Comparison of ENCODE assay signal across 8 mouse cellular contexts in genomic region chr7:100287748-100288578, GRCm38 (mm10). TPM values are rescaled to one million over a fixed set of nuclear protein-coding genes. Genes with fewer than 3 reads are reported as not detected.
DNase-seq lines count a peak whose midpoint lies in the region; ATAC-seq and TF ChIP-seq lines count a peak whose summit lies in the region.

No protein-coding gene starts in this region.

- peak; percentile 86 for ATAC-seq in kidney, embryonic 14.5 days (ENCODE audit: low FRiP score, low TSS enrichment)
- ATAC-seq in lung, postnatal 0 days: peak; percentile 79
- peak; percentile 90 for ATAC-seq in stomach, embryonic 16.5 days (ENCODE audit: insufficient read depth, low FRiP score)

- H3K36me3 ChIP-seq in kidney, embryonic 14.5 days (ENCODE audit: control insufficient read depth, insufficient read depth, low read length): no peaks in the 10 kb centered on the region
- H3K36me3 ChIP-seq in lung, postnatal 0 days (ENCODE audit: insufficient read depth, low read length): no peaks in the 10 kb centered on the region
- H3K36me3 ChIP-seq in stomach, embryonic 16.5 days (ENCODE audit: control insufficient read depth, insufficient read depth, low read length): no peaks in the 10 kb centered on the region

- peaks cover 18% of the 10 kb centered on the region for H3K4me1 ChIP-seq in kidney, embryonic 14.5 days (ENCODE audit: control insufficient read depth, insufficient read depth, low read length)
- no peaks in the 10 kb centered on the region; the same call in 1 of the 2 replicates for H3K4me1 ChIP-seq in lung, postnatal 0 days (ENCODE audit: insufficient read depth, low read depth, low read length)
- H3K4me1 ChIP-seq in stomach, embryonic 16.5 days (ENCODE audit: control insufficient read depth, insufficient read depth, low read length): peaks cover 17% of the 10 kb centered on the region

- H3K9ac ChIP-seq in kidney, embryonic 14.5 days (ENCODE audit: low read depth, low read length): peak overlapping the region; percentile 25; the same call in 1 of the 2 replicates
- H3K9ac ChIP-seq in lung, postnatal 0 days (replicated peaks; ENCODE audit: low read depth): no peak overlapping the region
- peak overlapping the region; percentile 50 for H3K9ac ChIP-seq in stomach, embryonic 16.5 days (ENCODE audit: low read length)

- H3K27me3 ChIP-seq in kidney, embryonic 14.5 days (ENCODE audit: control insufficient read depth, insufficient read depth, low read length): peaks cover 9% of the 10 kb centered on the region
- no peaks in the 10 kb centered on the region for H3K27me3 ChIP-seq in lung, postnatal 0 days (replicated peaks; ENCODE audit: insufficient read depth, low read length)
- peaks cover 4% of the 10 kb centered on the region; the same call in 1 of the 2 replicates for H3K27me3 ChIP-seq in stomach, embryonic 16.5 days (ENCODE audit: control insufficient read depth, insufficient read depth, low read length)

- no peaks in the 10 kb centered on the region for H3K9me3 ChIP-seq in kidney, embryonic 14.5 days (ENCODE audit: control insufficient read depth, low read length)
- no peaks in the 10 kb centered on the region for H3K9me3 ChIP-seq in lung, postnatal 0 days (ENCODE audit: low read length)
- H3K9me3 ChIP-seq in stomach, embryonic 16.5 days (replicated peaks; ENCODE audit: control insufficient read depth, low read length): 0 out of 2 replicates have a peak, but pooled peaks cover 3% of the 10 kb centered on the region

- H3K4me2 ChIP-seq in kidney, embryonic 14.5 days (replicated peaks; ENCODE audit: low read depth, low read length): peak overlapping the region; percentile 28
- H3K4me2 ChIP-seq in lung, postnatal 0 days (replicated peaks; ENCODE audit: low read depth, low read length): peak overlapping the region; percentile 51
- peak overlapping the region; percentile 47 for H3K4me2 ChIP-seq in stomach, embryonic 16.5 days (ENCODE audit: low read depth, low read length)

- no peak for TF ChIP-seq EP300 in lung, postnatal 0 days (IDR thresholded peaks at IDR 0.05)

- no peak for TF ChIP-seq CTCF in lung, postnatal 0 days (IDR thresholded peaks at IDR 0.05)

- no peak overlapping the region for H3K4me3 ChIP-seq in kidney, embryonic 14.5 days (ENCODE audit: low read length)
- H3K4me3 ChIP-seq in lung, postnatal 0 days (ENCODE audit: low read depth, low read length): peak overlapping the region; percentile 10; the same call in 1 of the 2 replicates
- H3K4me3 ChIP-seq in stomach, embryonic 16.5 days (replicated peaks; ENCODE audit: low read length): peak overlapping the region; percentile 21

- peak; percentile 43 for DNase-seq in ES-CJ7 (ENCODE audit: low read depth, low spot score)
- DNase-seq in adrenal gland, adult 2 months: peak; percentile 75
- peak; percentile 38 for DNase-seq in gastrocnemius, postnatal 14 days
- DNase-seq in lung, postnatal 0 days (ENCODE audit: low spot score): peak; percentile 88
- no peak for DNase-seq in spleen, adult 12 weeks (ENCODE audit: low spot score)
- no peak for DNase-seq in left cerebral cortex, adult 8-10 months (ENCODE audit: low spot score in 2 of 2)

- peak overlapping the region; percentile 87 for H3K27ac ChIP-seq in kidney, embryonic 14.5 days (ENCODE audit: low read depth, low read length)
- H3K27ac ChIP-seq in lung, postnatal 0 days (ENCODE audit: low read length): peak overlapping the region; percentile 52
- H3K27ac ChIP-seq in stomach, embryonic 16.5 days (ENCODE audit: low read length): peak overlapping the region; percentile 89

- intact Hi-C loops in gastrocnemius, postnatal 14 days (cut with DNase I; ENCODE audit: low total_unique reads): no loop called here

- 9% methylated on average over 7 of the region's 7 CpGs for WGBS in kidney, embryonic 14.5 days
- WGBS in lung, postnatal 0 days: 12% methylated on average over 7 of the region's 7 CpGs
- 6% methylated on average over 7 of the region's 7 CpGs for WGBS in stomach, embryonic 16.5 days

RNA-seq across cellular contexts. Expression of gene P4ha3, which starts 2.6 kb away (rescaled TPM):
- total RNA-seq in adrenal gland, adult 2 months (2021): under 1 TPM; 0.23 to 0.79 TPM
- polyA plus RNA-seq in adrenal gland, adult 2 months (2012; rRNA removed): 0.26 and 0.52 TPM in 2 replicates
- total RNA-seq in gastrocnemius, postnatal 14 days (2021): 1 to 10 TPM; 1.5 to 2.5 TPM
- polyA plus RNA-seq in kidney, embryonic 14.5 days (2014; fragmentation: Nextera tagmentation; extraction: Ambion mirVana): 7.3 and 8.6 TPM in 2 replicates
- 1.8 and 2.4 TPM in 2 replicates for polyA plus RNA-seq in lung, postnatal 0 days (2015; fragmentation: Nextera tagmentation; extraction: Ambion mirVana)
- 4.4 and 4.7 TPM in 2 replicates for polyA plus RNA-seq in stomach, embryonic 16.5 days (2015; fragmentation: Nextera tagmentation; extraction: Ambion mirVana)
- 1 to 10 TPM; 4.4 to 8.6 (median 6.8) TPM for total RNA-seq in left cerebral cortex, adult 8-10 months (2022)

Comparison
In these comparisons a context has a peak if more than half of its experiments do, and no peak if none do; other contexts are left out.
1. DNase-seq: peak in ES-CJ7 (single experiment), adrenal gland, adult 2 months (single experiment), gastrocnemius, postnatal 14 days (single experiment) and lung, postnatal 0 days (single experiment); none in spleen, adult 12 weeks (single experiment) and left cerebral cortex, adult 8-10 months (0 of 2).
2. Peak in every context shown above with its lines, with median percentiles within 50 percentile points of each other: ATAC-seq, H3K27ac ChIP-seq and H3K4me2 ChIP-seq.